Mouse (Mus musculus) forebrain, embryonic 14.5 days (tissue): ENCODE measurements around the gene Foxo3. TPM values are rescaled to one million over a fixed set of nuclear protein-coding genes. Genes with fewer than 3 reads are reported as not detected.

Experiments used
- ATAC-seq: fragments of 200-750 bp; cut with Nextera tagmentation; 2 replicates; pipeline ENCODE4 v1.8.0; 2017; ENCODE audit warnings: mild to moderate bottlenecking, moderate library complexity
- DNase-seq: peaks from one replicate; pipeline ENCODE4 v3.0.0-alpha.2; 2015; ENCODE audit warnings: low spot score
- H3K27ac ChIP-seq: fragments of 300-500 bp; sonication (generic); 2 replicates; pipeline ENCODE4 v1.5.1; 2014; ENCODE audit warnings: low read depth, mild to moderate bottlenecking, control low read depth, low read length, moderate library complexity
- H3K27me3 ChIP-seq: fragments of 300-500 bp; sonication (generic); replicated peaks from 2 replicates; pipeline ENCODE4 v1.6.1; 2014; ENCODE audit warnings: low read length, control low read depth, mixed read lengths; ENCODE audit not compliant: control insufficient read depth, insufficient read depth
- H3K36me3 ChIP-seq: fragments of 300-500 bp; sonication (generic); 2 replicates; pipeline ENCODE4 v1.6.1; 2014; ENCODE audit warnings: low read length, control low read depth; ENCODE audit not compliant: control insufficient read depth, insufficient read depth
- H3K4me1 ChIP-seq: fragments of 300-500 bp; sonication (generic); 2 replicates; pipeline ENCODE4 v1.6.1; 2014; ENCODE audit warnings: antibody characterized with exemption, low read length, control low read depth; ENCODE audit not compliant: control insufficient read depth, insufficient read depth
- H3K4me2 ChIP-seq: fragments of 300-500 bp; sonication (generic); 2 replicates; pipeline ENCODE4 v1.6.1; 2014; ENCODE audit warnings: mild to moderate bottlenecking, control low read depth, low read length
- H3K4me3 ChIP-seq: fragments of 300-500 bp; sonication (generic); 2 replicates; pipeline ENCODE4 v1.5.1; 2014; ENCODE audit warnings: low read depth, low read length, control low read depth
- H3K9ac ChIP-seq: fragments of 300-500 bp; sonication (generic); 2 replicates; pipeline ENCODE4 v1.6.1; 2014; ENCODE audit warnings: mild to moderate bottlenecking, low read length, control low read depth, moderate library complexity
- H3K9me3 ChIP-seq: fragments of 300-500 bp; sonication (generic); replicated peaks from 2 replicates; pipeline ENCODE4 v1.6.1; 2016; ENCODE audit warnings: low read length, control low read depth, mixed read lengths; ENCODE audit not compliant: control insufficient read depth
- WGBS: fragments of 180-500 bp; shearing (Covaris S2); extraction: QIAGEN DNeasy Blood & Tissue Kit; methylation state at CpG from one replicate; pipeline ENCODE4 v1.1.7; 2014; 5-methylcytosine and 5-hydroxymethylcytosine counted together
- polyA plus RNA-seq: library from polyadenylated mRNA; unstranded; fragments of >200 nt; fragmentation: Nextera tagmentation; extraction: Ambion mirVana; gene quantifications from 2 replicates; pipeline ENCODE4 v1.2.1, GENCODE M21; 2014

Foxo3 gene
- polyA plus RNA-seq, 1 experiment from 2014 or later: 5.4 TPM

DNA sequence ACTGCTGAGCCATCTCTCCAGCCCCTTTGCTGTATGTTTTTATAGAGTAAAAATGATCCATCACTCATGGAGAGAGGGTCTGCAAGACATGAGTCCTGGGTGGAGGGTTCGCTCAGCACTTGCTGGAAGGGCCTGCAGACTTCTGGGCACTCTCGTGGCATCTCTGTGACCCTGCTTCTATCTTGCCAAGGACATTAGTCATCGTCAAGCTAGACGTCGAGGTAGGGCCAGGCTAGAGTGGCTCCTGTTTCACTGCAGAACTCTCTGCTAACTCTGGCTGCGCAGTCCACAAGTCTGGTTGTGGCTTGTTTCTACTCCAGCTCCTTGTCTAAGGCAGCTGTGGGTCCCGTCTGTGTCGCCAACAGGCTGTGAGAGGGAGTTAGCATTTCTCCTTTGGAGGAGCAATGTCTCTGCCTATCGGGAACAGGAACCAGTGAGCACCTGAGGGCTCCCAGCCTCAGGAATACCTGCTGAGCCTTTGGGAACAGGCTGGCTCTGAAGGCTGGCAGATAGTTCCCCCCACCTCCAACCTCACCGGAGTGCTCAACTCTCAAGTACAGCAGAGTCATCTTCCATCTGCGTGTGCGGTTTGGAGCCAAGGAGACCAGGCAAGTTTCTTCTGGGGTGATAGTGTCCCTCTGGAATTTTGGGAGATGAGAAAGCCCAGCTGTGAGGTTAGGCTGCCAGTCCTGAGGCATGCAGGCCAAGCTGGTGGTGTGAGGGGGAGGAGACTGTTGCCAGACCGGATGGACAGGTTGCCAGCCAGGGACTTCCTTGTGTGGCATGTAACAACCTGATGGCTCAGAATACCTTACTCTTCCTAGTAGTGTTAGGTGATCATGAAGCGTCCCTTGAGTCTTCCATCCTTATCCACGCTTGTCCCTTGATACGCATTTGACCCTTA, 98.5 kb downstream of the Foxo3 start:
- no peaks in the 10 kb centered on the region for H3K27me3 ChIP-seq
- WGBS: 93% methylated on average over 16 of the region's 16 CpGs
- no peak overlapping the region for H3K4me3 ChIP-seq
- H3K9ac ChIP-seq: no peak overlapping the region
- DNase-seq (no peak), ATAC-seq (no peak)
- H3K27ac ChIP-seq: no peak overlapping the region
- no peaks in the 10 kb centered on the region for H3K36me3 ChIP-seq
- no peak overlapping the region for H3K4me2 ChIP-seq
- no peaks in the 10 kb centered on the region for H3K4me1 ChIP-seq
- no peaks in the 10 kb centered on the region for H3K9me3 ChIP-seq

DNA sequence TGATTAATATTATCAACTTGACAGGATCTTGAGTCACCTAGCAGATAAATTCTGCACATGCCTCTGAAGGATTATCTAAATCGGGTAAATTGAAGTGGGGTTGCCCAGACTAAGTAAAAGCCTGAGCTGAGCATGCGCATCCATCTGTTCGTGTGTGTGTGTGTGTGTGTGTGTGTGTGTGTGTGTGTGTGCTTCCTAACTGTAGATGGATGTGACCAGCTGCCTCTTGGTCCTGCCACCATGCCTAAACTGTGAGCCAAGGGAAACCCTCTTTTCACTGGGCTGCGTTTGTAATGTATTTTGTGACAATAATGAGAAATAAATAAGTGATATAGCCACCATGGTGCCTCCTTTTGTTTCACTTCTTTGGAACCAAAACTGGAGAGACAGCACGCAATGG, 102.3 kb downstream of the Foxo3 start:
- H3K27ac ChIP-seq: no peak overlapping the region
- no peak overlapping the region for H3K9ac ChIP-seq
- ATAC-seq (no peak), DNase-seq (no peak)
- WGBS: 77% methylated on average over 5 of the region's 5 CpGs
- no peaks in the 10 kb centered on the region for H3K36me3 ChIP-seq
- H3K4me1 ChIP-seq: no peaks in the 10 kb centered on the region
- no peaks in the 10 kb centered on the region for H3K27me3 ChIP-seq
- H3K4me2 ChIP-seq: no peak overlapping the region
- H3K9me3 ChIP-seq: no peaks in the 10 kb centered on the region
- H3K4me3 ChIP-seq: no peak overlapping the region

DNA sequence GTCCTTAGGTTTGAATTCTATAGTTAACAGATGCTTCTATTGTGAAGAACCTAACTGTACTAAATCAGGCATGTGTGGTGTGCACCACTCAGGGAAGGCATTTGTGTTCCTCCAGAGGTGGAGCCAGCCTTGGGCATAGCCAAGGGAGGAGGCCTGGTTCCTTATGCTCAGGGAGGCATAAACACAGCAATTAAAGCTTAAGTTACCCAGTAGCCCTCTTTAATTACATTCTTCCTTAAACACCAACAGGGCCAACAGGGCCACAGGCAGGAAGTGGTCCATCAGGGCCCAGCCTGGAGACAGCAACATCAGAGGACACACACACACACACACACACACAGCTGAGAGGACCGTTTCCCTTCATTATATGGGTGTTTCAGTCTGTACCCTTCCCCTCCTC, 102.7 kb downstream of the Foxo3 start:
- H3K36me3 ChIP-seq: no peaks in the 10 kb centered on the region
- H3K4me2 ChIP-seq: no peak overlapping the region
- no peak overlapping the region for H3K9ac ChIP-seq
- no peak for ATAC-seq
- no peak overlapping the region for H3K27ac ChIP-seq
- no peaks in the 10 kb centered on the region for H3K9me3 ChIP-seq
- no peak overlapping the region for H3K4me3 ChIP-seq
- no peak for DNase-seq
- H3K27me3 ChIP-seq: no peaks in the 10 kb centered on the region
- no peaks in the 10 kb centered on the region for H3K4me1 ChIP-seq
- WGBS: 20% methylated on average over 1 of the region's 1 CpGs

DNA sequence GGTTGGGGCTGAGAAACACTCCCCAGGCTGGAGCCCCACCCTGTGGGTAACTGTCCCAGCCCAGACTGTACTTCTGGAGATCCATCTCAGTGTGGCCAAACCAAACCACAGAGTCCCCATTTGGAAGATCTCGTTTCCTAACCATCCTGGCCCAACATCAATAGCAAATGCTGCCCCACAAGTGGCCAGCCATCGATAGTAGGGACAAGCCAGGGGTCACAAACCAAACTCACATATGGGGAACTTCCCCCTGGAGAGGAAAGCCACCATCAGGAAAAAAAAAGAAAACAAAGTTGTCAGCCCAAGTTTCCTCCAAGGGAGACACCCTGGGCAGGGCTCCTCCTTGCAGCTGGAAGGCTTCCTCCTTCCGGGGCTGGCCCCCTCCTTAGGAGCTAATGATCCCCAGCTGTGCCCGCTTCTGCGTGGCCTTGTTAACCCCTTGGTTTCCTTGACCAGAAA, 105.6 kb downstream of the Foxo3 start:
- Histone ChIP-seq H3K9me3 (no peaks in the 10 kb centered on the region), H3K4me2 (no peak overlapping the region), H3K4me3 (no peak overlapping the region), H3K4me1 (no peaks in the 10 kb centered on the region), H3K27me3 (no peaks in the 10 kb centered on the region), H3K9ac (no peak overlapping the region), H3K27ac (no peak overlapping the region), H3K36me3 (no peaks in the 10 kb centered on the region)
- no peak for DNase-seq
- ATAC-seq: no peak
- 18% methylated on average over 5 of the region's 5 CpGs for WGBS

DNA sequence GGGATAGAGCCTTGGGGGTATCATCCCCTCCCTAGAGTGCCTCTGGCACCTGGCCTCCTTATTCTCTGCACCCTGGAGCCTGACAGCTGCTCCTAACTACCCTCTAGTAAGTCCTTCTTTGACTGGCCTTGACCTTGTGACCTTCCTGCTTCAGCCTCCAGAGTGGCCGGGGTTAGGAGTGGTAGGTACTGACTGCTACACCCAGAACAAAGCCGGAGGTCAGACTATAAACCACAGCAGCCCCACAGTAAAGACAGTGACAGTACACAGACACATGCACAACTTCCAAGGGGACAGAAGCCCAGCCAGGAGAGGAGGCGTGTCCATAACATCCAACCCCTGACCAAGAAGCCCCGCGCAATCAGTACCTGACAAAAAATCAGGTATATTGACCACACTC, 106.4 kb downstream of the Foxo3 start:
- DNase-seq (no peak), ATAC-seq (no peak)
- Histone ChIP-seq H3K9me3 (no peaks in the 10 kb centered on the region), H3K9ac (no peak overlapping the region), H3K4me1 (no peaks in the 10 kb centered on the region), H3K27me3 (no peaks in the 10 kb centered on the region), H3K4me2 (no peak overlapping the region), H3K36me3 (no peaks in the 10 kb centered on the region), H3K27ac (no peak overlapping the region), H3K4me3 (no peak overlapping the region)
- WGBS: 89% methylated on average over 5 of the region's 5 CpGs

DNA sequence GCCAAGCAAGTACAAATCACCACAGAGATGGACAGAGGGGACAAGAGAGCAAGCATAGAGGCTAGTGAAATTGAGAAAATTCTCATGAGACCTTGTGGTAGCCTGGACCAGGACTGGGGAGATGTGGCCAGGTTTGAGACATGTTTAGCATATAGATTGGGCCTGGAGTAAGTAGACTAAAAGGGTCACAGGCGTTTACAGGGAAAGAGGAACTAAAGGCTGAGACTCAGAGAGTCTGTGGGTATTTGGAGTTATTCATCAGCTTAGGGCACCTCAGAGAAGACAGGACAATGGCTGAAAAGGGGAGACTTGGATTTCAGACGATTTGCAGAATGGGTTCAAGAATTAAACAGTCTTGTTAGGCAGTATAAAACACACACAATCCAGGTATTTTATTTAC, 121.8 kb downstream of the Foxo3 start:
- no peak overlapping the region for H3K4me2 ChIP-seq
- no peak for ATAC-seq
- 64% methylated on average over 2 of the region's 2 CpGs for WGBS
- H3K36me3 ChIP-seq: no peaks in the 10 kb centered on the region
- no peak overlapping the region for H3K4me3 ChIP-seq
- 0 out of 2 replicates have a peak, but pooled peaks cover 2% of the 10 kb centered on the region for H3K9me3 ChIP-seq
- no peak overlapping the region for H3K9ac ChIP-seq
- DNase-seq: no peak
- no peaks in the 10 kb centered on the region for H3K27me3 ChIP-seq
- H3K4me1 ChIP-seq: no peaks in the 10 kb centered on the region
- H3K27ac ChIP-seq: no peak overlapping the region

DNA sequence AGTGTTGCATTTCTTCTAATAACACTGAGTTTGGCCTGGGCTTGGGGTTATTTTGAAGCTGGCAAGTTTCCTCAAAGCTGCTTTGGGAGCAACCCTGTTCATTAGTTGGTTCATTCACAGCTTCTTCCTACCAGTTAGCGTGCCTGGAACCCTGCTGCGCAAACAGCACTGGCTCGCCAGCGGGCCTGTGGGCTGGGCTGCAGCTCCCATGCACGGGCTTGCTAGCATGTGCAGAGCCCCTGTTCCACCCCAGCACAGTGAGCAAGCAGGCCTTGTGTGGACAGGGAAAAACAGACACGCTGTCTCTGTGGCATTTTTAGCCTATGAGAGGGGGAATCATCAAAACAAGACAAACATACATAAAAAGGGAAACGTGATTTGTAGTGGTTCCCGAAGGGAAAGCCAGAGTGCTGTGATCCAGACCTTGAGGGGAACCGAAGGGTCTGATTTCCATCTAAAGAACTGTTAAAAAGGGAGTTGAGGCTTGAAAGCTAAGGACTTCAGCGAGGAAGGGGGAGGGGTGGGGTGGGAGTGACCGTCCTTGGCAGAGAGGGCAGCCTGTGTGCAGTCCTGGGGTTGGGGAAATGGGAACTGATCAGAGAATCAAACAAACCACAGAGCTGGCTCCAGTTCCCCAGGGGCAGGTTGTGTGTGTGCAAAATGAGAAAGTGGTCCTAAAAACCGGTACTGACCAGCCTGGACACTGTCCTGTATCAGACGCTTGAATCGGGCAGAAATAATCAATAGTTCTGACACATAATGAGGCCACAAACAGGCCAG, 123.9 kb downstream of the Foxo3 start:
- 0 out of 2 replicates have a peak overlapping the region, but pooled peaks have one; percentile 8 for H3K9ac ChIP-seq
- DNase-seq (peak; percentile 24), ATAC-seq (no peak)
- 39% methylated on average over 14 of the region's 14 CpGs for WGBS
- H3K4me3 ChIP-seq: no peak overlapping the region
- no peaks in the 10 kb centered on the region for H3K27me3 ChIP-seq
- H3K36me3 ChIP-seq: no peaks in the 10 kb centered on the region
- H3K4me2 ChIP-seq: no peak overlapping the region
- no peaks in the 10 kb centered on the region for H3K4me1 ChIP-seq
- H3K9me3 ChIP-seq: no peaks in the 10 kb centered on the region
- H3K27ac ChIP-seq: no peak overlapping the region

DNA sequence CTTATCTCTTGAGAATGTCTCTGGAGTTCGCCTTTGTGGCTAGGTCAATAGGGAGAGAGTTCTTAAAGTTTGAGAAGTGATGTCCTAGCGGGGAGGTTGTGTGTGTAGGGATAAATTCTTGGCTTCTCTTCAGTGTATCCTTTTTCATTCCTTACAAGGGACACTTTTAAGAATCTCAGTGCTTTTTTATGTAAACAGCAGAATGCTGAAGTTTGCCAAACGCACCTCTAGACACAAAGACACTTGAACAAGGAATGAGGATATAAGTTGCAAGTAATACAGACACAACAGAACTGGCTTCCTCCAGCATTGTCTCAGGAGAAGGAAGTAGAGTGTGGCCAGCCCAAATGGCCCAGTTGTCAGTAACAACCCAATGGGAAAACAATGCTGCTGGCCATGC, 126.8 kb downstream of the Foxo3 start:
- no peak overlapping the region for H3K4me3 ChIP-seq
- ATAC-seq (no peak), DNase-seq (no peak)
- H3K9ac ChIP-seq: no peak overlapping the region
- no peaks in the 10 kb centered on the region for H3K4me1 ChIP-seq
- no peak overlapping the region for H3K4me2 ChIP-seq
- no peak overlapping the region for H3K27ac ChIP-seq
- WGBS: 87% methylated on average over 3 of the region's 3 CpGs
- H3K27me3 ChIP-seq: no peaks in the 10 kb centered on the region
- no peaks in the 10 kb centered on the region for H3K9me3 ChIP-seq
- H3K36me3 ChIP-seq: no peaks in the 10 kb centered on the region

DNA sequence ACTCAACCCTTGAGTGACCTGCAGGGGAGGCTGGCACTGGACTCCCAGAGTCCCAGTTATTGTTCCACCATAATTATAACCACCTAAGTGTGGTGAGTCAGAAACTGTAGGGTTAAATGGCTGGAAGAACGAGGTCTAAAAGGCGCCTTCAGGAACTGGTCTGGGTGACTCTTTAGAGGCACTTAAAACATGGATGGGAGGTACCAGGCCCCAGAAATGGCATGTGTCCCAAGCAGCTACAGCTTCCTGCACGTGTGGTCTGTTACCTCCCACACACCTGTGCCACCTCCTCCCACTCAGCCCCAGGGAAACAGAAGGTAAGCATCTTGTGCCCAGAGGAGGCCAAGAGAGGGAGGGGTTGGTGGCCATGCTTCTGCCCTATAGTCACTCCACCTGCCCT, 128.2 kb downstream of the Foxo3 start:
- H3K4me2 ChIP-seq: no peak overlapping the region
- 81% methylated on average over 3 of the region's 3 CpGs for WGBS
- ATAC-seq (no peak), DNase-seq (no peak)
- H3K27me3 ChIP-seq: no peaks in the 10 kb centered on the region
- no peaks in the 10 kb centered on the region for H3K9me3 ChIP-seq
- H3K36me3 ChIP-seq: no peaks in the 10 kb centered on the region
- no peak overlapping the region for H3K27ac ChIP-seq
- no peaks in the 10 kb centered on the region for H3K4me1 ChIP-seq
- H3K4me3 ChIP-seq: no peak overlapping the region
- H3K9ac ChIP-seq: no peak overlapping the region
